Mouse (Mus musculus) bone marrow macrophage, adult 2 months (primary cell): ENCODE measurements around the gene Tshz2. TPM values are rescaled to one million over a fixed set of nuclear protein-coding genes. Genes with fewer than 3 reads are reported as not detected.

ENCODE experiments used
- H3K27ac ChIP-seq: 2 replicates; pipeline ENCODE4 v1.5.1; 2012; ENCODE audit warnings: low read depth, low read length; ENCODE audit not compliant: insufficient read depth
- H3K4me1 ChIP-seq: 2 replicates; pipeline ENCODE4 v1.6.1; 2012; ENCODE audit warnings: low read length; ENCODE audit not compliant: control insufficient read depth, insufficient read depth
- H3K4me3 ChIP-seq: 2 replicates; pipeline ENCODE4 v1.5.1; 2012; ENCODE audit warnings: mild to moderate bottlenecking, low read length, moderate library complexity; ENCODE audit not compliant: insufficient read depth
- CTCF ChIP-seq: IDR thresholded peaks from 2 replicates; pipeline ENCODE4 v1.5.1; 2012; ENCODE audit warnings: low read depth, mild to moderate bottlenecking, low read length, moderate library complexity
- POLR2A ChIP-seq: IDR thresholded peaks from 2 replicates; pipeline ENCODE4 v1.6.1; 2012; ENCODE audit warnings: mild to moderate bottlenecking, low read depth, low read length, borderline replicate concordance
- polyA plus RNA-seq: library from polyadenylated mRNA; stranded (reverse); fragments of >200 nt; gene quantifications from 2 replicates; pipeline ENCODE4 v1.2.4, GENCODE M21; 2012; ENCODE audit not compliant: missing spikeins, insufficient read depth, insufficient read length

The Tshz2 gene
- polyA plus RNA-seq, 1 experiment = not detected

- Histone ChIP-seq H3K4me3 (no peak overlapping the region), H3K27ac (no peak overlapping the region), H3K4me1 (peaks cover 3% of the 10 kb centered on the region; the same call in 1 of the 2 replicates)
- TF ChIP-seq POLR2A = no peak
- peak; percentile 11; the same call in 1 of the 2 replicates for TF ChIP-seq CTCF
These were observed 469.1 kb downstream of the Tshz2 start for GRCm38 (mm10) chr2:170101932-170102331.

GRCm38 (mm10) chr2:170103341-170103740 is 470.5 kb downstream of the Tshz2 start:
- H3K4me1 ChIP-seq = peaks cover 8% of the 10 kb centered on the region; the same call in 1 of the 2 replicates
- no peak overlapping the region for H3K4me3 ChIP-seq
- no peak overlapping the region for H3K27ac ChIP-seq
- TF ChIP-seq POLR2A (no peak), CTCF (no peak)

GRCm38 (mm10) chr2:170103852-170104251 is 471.0 kb downstream of the Tshz2 start:
- Histone ChIP-seq H3K4me1 (peaks cover 8% of the 10 kb centered on the region; the same call in 1 of the 2 replicates), H3K27ac (no peak overlapping the region), H3K4me3 (no peak overlapping the region)
- TF ChIP-seq POLR2A = no peak
- TF ChIP-seq CTCF = peak; percentile 75

- Histone ChIP-seq H3K27ac (no peak overlapping the region), H3K4me3 (no peak overlapping the region), H3K4me1 (peaks cover 8% of the 10 kb centered on the region; the same call in 1 of the 2 replicates)
- TF ChIP-seq POLR2A (no peak), CTCF (no peak)
These were observed 471.6 kb downstream of the Tshz2 start for GRCm38 (mm10) chr2:170104396-170104795.

GRCm38 (mm10) chr2:170106000-170106399 is 473.2 kb downstream of the Tshz2 start:
- Histone ChIP-seq H3K4me1 (peaks cover 8% of the 10 kb centered on the region; the same call in 1 of the 2 replicates), H3K4me3 (no peak overlapping the region), H3K27ac (no peak overlapping the region)
- TF ChIP-seq POLR2A = no peak
- TF ChIP-seq CTCF = no peak

GRCm38 (mm10) chr2:170107791-170108190 is 475.0 kb downstream of the Tshz2 start:
- Histone ChIP-seq H3K27ac (no peak overlapping the region), H3K4me3 (no peak overlapping the region), H3K4me1 (0 out of 2 replicates have a peak, but pooled peaks cover 4% of the 10 kb centered on the region)
- TF ChIP-seq CTCF (no peak), POLR2A (no peak)

GRCm38 (mm10) chr2:170109528-170109927 is 476.7 kb downstream of the Tshz2 start:
- Histone ChIP-seq H3K4me3 (no peak overlapping the region), H3K27ac (no peak overlapping the region), H3K4me1 (0 out of 2 replicates have a peak, but pooled peaks cover 4% of the 10 kb centered on the region)
- TF ChIP-seq CTCF (no peak), POLR2A (no peak)

- 0 out of 2 replicates have a peak, but pooled peaks cover 4% of the 10 kb centered on the region for H3K4me1 ChIP-seq
- no peak overlapping the region for H3K4me3 ChIP-seq
- no peak overlapping the region for H3K27ac ChIP-seq
- TF ChIP-seq CTCF = no peak
- TF ChIP-seq POLR2A = no peak
These were observed 477.5 kb downstream of the Tshz2 start for GRCm38 (mm10) chr2:170110306-170110705.

- no peak for TF ChIP-seq CTCF
- Histone ChIP-seq H3K4me3 (no peak overlapping the region), H3K4me1 (peaks cover 30% of the 10 kb centered on the region), H3K27ac (no peak overlapping the region)
These were observed 484.0 kb downstream of the Tshz2 start for GRCm38 (mm10) chr2:170116704-170117281.

- H3K4me3 ChIP-seq = no peak overlapping the region
- H3K27ac ChIP-seq = 0 out of 2 replicates have a peak overlapping the region, but pooled peaks have one; percentile 5
These were observed 487.6 kb downstream of the Tshz2 start for GRCm38 (mm10) chr2:170120139-170121027.

More at GRCm38 (mm10) chr2:170120139-170121027, 487.6 kb downstream of the Tshz2 start:
- TF ChIP-seq CTCF (no peak), POLR2A (no peak)
- H3K4me1 ChIP-seq = peaks cover 47% of the 10 kb centered on the region

Other genes with a start within 250 kb of the Tshz2 start
- not detected in 2 replicates for gene Gm11011, start 45.3 kb upstream of the Tshz2 start, polyA plus RNA-seq